Mouse (Mus musculus) adrenal gland, postnatal 25 days (tissue): ENCODE data around the gene Slc25a25. TPM values are rescaled to one million over a fixed set of nuclear protein-coding genes. Genes with fewer than 3 reads are reported as not detected.
"Not testable (repeated sequence)": the region's sequence is repeated elsewhere in the genome, so short reads cannot be mapped to it uniquely, and the experiment has no call there.

ENCODE experiments used
- DNase-seq: peaks from one replicate; pipeline ENCODE4 v3.0.0; 2021; ENCODE audit warnings: mixed read lengths
- long read RNA-seq: library from polyadenylated mRNA; stranded (forward); transcript quantifications from one replicate; pipeline ENCODE4 v2.0.0, GENCODE M21; 2021
- total RNA-seq: library from RNA; stranded (reverse); gene quantifications from 2 replicates; pipeline ENCODE4 v1.2.3, GENCODE M21; 2021

Gene Slc25a25
- total RNA-seq = 16.4 and 28.0 TPM in 2 replicates
- long read RNA-seq, transcript Slc25a25-203 (10 exons, 2,541 nt) = major isoform, 39 of 87 reads
- long read RNA-seq, transcript Slc25a25-205 (10 exons, 3,278 nt) = minor isoform, 35 of 87 reads
- long read RNA-seq, partial matches to known transcripts = 3 of 87 reads
- long read RNA-seq, other reads (novel, unspliced or antisense) = 6 of 87 reads

DNA sequence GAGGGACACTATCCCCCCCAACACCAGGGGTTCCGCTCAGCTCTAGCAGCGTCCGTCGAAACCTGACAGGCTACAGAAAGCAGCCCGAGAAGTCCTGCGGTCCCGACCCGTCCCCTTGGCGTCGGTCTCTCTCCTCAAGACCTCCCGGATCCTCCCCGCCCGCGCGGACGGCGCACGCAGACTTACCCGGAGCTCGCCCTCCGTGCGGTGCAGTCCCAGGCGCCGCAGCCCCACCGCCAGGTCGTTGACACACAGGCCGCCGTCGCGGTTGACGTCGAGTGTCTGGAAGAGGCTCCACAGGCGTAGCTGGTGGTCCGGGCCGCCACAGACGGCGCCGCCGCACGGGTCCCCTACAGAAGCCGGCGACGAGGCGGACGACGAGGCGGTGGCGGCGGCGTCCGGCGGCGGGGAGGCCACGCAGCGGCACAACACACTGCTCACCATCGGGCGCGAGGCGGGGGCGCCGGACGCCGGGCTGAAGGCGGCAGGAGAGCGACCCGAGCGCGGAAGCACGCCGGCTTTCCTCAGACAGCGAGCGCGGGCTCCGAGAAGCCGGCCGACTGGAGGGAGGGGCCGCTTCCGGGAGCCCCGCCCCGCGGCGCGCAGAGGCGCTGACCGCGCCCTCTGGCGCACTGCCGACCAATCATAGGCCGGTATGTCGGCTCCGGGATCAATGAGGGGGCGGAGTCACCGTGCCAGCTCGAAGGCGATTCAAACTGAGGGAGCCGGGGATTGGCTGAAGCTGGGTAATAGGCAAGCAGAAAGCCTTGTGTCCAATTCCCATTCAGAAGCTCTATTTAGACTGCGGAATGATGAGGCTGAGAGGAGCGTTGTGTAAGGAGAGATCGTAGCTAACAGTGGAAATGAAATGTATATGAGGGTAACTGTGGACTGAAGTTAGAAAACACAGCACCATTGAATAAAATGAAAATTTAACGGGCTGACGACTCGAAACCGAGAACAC lies at the start of gene Slc25a25:
Gene Slc25a25, minus strand, starts transcription at position 565 of the 964 bp plus-strand sequence.
- peak; percentile 98 for DNase-seq

DNA sequence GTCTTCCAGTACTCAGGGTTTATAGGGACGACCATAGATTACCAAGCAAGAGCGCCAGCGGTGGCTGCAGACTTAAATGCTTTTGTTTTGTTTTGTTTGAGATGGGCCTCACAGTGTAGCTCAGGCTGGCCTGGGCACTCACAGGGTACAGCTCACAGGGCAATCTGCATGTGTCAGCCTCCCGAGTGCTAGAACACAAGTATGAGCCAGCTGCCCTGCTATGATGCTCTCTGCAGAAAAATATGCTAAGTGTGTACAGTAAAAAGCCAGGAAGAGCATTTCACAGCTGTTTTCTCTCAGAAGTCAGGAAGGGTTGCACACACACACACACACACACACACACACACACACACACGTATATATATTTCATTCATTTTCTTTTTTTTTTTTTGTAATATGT lies 49.2 kb upstream of the Slc25a25 start:
- DNase-seq = no peak

DNA sequence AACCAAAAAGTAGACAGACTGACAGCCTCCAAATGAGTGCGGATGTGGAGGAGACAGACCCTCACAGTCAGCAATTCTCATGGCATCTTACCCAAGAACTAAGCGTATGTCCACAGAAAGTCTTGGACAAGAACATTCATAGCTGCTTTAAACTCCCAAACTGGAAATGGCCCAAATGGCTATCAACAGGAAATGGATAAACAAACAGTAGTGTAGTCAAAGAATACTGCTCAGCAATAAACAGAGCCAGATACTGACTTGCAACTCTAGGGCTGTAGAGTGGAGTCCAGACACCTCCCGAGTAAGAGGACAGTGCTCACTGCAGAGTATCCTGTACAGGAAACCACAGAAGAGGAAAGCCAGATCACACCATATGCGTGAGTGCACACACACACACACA lies 48.1 kb upstream of the Slc25a25 start:
- no peak for DNase-seq

DNA sequence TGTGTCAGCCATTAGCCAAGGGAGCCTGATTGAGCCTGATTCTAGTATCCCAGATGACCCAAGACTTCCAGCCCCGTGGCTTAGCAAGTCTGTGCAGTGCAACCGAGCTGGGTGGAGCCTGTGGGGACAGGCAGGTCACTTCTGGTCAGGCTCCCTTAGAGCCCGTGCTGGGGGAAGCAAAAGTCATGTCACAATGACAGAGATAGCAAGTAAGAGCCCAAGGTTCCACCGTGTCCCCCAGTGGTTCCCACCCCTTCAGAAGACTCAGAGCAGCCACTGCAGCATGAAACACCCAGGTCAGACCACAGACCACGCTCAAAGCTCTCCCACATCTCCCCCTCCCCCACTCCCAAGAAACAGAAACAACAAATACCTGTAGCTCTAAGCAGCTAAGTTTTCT lies 44.9 kb upstream of the Slc25a25 start:
- DNase-seq = no peak

DNA sequence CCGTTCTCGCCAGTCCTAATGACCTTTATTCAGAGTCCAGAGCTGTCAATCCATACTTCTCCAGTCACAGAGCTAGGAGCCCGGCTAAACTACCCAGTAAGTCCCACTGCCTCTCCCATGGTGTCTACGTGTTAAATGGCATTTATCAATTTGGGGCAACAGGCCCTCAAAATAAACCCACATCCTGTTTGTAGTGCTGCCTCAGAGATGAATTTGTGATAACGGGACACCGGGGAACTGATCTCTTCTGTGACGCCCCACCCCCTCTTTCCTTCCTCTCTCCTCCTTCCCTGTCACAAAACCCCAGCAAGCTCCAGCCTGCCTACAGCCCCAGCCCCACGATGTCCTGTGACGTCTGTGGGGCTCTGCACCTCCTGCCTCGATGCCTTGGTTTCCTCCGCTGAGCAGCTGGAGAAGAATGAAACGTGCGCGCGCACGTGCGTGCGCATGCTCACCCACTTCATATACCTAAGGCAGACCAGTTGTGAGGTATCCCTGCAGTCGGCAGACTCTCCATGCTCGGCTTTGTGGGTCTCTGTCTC lies 44.0 kb upstream of the Slc25a25 start:
- DNase-seq = no peak

DNA sequence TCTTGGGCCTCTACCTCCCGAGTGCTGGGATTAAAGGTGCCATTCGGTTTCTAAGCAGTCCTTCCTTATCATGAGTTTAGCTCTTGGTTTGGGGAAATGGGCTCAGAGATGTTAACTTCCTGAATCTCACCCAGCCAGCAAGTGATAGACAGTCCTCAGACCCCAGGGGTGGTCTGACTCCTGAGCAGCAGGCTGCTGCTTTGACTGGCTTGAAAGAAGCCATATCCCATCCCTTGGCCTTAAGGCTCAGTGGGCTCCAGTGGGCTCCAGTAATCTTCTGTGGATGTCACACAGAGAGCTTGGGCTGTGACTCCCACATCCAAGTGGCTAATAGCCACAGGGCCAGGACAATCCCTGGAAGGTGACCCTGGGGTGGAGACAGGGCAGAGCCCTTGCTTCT lies 43.3 kb upstream of the Slc25a25 start:
- no peak for DNase-seq

DNA sequence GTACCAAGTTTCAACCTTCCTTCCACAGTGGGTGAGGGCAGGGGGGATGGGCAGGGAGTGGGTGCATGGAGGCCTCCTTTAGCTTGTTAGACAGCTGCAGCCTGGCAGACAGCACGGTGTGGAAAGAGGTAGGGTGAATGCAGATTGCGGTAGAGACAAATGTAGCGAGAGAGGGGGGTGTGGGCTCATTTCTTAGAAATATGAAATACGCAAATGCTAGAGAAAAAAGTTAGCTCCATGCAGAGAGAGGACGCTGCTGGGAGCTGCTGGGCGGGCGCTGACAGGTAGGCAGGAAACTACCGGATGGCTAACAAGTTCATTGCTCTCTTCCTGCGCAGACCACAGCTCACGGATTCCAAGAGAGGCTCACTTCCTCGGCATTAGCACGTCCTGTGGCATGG lies 42.1 kb upstream of the Slc25a25 start:
- DNase-seq = no peak

DNA sequence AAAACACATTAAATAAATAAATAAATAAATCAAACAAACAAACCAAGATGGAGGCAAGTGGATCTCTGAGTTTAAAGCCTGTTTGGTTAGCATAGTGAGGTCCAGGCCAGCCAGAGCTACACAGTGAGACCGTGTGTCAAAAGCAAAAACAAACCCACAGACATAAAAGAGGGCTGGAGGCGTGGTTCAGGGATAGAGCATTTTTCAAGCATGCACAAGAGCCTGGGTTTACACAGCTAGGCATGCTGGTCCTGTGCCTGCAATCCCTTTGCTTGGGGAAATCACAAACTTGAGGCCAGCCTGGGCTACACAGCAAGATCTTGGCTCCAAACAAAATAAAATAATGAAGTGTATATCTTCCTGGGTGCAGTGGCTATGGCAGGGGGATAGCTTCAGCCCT lies 41.4 kb upstream of the Slc25a25 start:
- DNase-seq = no peak

DNA sequence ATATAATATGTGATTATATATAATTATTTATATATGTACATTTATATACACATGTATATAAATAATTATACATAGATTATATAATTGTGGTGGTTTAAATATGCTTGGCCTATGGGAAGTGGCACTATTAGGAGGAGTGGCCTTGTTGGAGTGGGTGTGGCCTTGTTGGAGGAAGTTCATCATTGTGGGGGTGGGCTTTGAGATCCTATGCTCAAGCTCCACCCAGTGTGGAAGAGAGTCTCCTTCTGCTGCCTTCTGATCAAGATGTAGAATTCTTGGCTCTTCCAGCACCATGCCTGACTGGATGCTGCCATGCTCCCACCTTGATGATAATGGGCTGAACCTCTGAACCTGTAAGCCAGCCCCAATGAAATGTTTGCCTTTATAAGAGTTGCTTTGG lies 39.5 kb upstream of the Slc25a25 start:
- DNase-seq = not testable (repeated sequence)

DNA sequence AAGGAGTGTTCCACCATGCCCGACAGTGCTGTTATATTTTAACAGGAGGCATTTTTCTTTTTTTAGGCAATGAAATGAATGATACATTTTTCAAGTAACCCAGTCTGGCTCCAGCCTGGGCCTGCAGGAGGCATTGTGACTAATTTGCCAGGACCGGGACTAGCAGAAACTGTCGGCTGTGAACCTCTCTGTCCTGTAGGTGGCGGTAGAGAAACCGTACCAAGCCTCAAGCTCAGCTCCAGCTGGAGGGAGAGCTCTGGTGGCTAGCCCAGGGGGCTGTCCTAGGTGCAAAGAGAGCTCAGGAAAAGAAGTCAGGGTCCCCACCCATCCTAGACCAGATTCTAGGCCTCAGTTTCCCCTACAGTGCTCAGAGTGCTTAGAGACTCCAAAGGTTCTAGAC lies 37.4 kb upstream of the Slc25a25 start:
- DNase-seq = peak; percentile 73

DNA sequence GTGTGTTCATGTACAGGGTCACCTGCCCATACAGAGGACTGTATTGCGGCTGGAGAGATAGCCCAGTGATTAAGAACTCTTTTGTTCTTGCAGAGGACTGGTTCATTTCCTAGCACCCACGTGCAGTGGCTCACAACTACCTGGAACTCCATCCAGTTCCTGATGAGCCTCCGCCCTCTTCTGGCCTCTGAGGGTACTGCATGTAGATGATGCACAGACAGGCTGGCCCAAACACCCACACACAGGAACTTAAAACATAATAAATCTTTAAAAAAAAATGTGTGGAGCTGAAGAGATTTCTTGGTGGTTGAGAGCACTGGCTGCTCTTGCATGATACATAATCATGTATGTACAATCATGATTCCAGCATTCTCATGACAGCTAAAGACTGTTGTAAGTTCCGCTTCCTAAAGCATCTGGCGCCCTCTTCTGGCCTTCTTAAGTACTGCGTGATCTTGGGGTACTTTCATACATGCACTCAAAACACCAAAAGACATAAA lies 35.9 kb upstream of the Slc25a25 start:
- peak; percentile 89 for DNase-seq

DNA sequence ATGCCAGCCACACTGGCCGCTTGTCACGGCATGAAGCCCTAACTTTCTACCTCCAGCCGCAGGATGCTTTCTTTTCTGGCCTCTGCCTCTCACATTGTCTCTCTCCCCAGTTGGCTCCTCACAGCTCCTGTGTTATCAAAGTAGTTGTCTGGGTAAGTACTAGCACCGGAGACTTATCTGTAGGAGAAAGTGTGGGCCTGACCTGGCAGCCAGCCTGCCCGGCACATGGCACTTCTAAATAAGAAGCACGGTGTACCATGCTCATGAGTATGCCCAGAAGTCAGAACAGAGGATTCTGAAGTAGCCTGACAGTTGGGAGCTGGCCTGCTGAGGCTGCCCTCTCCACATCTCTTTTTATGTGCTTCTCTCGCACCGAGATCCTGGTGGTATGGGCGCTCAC lies 34.9 kb upstream of the Slc25a25 start:
- no peak for DNase-seq

DNA sequence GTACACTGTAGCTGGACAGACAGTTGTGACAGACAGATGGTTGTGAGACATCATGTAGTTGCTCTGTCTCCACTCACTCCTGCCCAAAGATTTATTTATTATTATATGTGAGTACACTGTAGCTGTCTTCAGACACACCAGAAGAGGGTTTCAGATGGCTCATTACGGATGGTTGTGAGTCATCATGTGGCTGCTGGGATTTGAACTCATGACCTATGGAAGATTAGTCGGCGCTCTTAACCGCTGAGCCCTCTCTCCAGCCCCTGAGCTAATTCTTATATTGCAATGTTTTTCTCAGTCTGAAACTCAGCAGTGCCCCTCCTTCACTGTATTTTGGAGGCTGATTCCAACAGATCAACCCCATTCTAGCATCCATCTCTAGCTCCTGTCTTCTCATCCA lies 34.5 kb upstream of the Slc25a25 start:
- DNase-seq = no peak

DNA sequence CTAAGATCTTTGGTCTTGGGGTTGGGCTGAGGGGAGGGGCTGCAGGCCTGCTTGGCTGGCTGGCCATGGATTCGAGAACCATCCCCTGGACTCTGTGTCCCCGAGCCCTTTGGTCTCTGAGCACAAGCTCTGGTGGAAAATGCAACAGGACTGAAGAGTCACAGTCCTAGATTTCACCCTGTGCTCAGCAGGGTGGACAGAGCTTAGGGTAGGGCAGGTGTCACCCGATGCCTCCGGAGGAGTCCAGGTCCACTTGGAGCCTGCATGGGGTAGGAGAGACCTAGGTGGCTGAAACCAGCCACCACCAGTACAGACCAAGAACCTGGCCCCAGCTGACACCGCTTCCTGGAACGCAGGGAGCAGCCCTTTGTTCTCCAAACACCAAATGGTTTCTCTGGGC lies 33.7 kb upstream of the Slc25a25 start:
- DNase-seq = no peak

DNA sequence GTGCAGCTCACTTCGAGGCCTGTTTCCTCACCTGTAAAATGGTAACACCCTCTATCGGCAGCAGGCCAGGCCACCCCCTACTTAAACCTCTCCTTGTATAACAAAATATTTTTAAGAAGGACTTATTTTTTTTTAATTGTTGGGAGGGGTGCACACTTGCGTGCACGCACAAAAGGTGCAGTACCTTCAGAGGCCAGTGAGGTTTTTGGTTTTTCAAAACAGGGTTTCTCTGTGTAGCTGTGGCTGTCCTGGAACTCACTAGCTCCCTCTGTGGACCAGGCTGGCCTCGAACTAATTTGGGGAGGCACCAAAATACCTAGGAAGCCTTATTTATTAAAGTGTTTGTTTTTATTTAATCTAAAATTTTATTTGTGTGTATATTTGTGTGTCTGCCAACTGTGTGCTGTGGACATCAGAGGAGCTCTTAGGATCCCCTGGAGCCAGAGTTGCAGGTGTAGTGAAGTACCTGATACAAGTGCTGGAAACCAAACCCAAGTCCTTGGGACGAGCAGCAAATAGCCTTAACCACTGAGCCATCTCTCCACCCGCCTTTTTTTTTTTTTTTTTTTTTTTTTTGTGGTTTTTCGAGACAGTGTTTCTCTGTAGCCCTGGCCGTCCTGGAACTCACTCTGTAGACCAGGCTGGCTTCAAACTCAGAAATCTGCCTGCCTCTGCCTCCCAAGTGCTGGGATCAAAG lies 32.1 kb upstream of the Slc25a25 start:
- no peak for DNase-seq

DNA sequence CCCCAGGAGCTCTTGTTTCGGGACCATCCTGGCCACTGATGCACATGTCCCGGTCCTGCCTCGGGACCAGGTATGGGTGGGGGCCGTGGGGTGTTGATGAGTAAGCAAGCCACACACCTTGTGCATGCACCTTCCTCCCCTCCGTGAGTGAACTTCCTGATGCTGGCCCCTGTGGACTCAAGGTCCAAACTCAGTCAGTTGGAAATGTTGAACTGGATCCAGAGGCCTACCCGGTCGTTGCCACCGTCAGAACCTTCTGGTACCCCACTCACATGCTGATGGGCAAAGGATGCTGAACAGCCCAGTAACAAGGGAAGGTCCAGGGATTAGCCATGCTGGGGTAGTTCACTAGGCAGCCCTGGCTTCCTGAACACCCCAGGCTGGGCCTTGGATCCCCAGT lies 31.1 kb upstream of the Slc25a25 start:
- DNase-seq = no peak

DNA sequence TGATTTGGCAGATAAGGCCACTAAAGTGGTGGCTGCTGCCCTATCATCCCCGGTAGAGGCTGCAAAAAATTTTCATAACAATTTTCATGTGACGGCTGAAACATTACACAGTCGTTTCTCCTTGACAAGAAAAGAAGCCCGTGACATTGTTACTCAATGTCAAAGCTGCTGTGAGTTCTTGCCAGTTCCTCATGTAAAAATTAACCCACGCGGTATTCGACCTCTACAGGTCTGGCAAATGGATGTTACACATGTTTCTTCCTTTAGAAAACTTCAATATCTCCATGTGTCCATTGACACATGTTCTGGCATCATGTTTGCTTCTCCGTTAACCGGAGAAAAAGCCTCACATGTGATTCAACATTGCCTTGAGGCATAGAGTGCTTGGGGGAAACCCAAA lies 24.1 kb upstream of the Slc25a25 start:
- DNase-seq = not testable (repeated sequence)

DNA sequence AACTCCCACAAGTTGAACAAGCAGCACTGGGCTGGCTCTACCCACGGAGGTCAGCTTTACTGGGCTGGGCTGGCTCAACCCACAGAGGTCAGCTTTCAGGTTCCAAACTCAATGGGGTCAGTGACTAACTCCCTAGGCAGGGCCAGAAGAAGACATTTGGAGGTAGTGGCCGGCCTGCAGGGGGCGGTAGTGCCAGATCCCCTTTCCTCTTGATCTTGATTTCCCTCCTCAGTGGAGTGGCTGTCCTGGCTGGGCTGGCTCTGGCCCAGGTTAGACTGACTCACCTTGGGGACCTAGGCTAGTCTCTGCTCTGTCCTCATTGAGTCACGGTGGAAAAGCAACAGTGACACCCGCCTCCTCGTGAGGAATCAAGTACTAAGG lies 20.4 kb upstream of the Slc25a25 start:
- DNase-seq = peak; percentile 64

DNA sequence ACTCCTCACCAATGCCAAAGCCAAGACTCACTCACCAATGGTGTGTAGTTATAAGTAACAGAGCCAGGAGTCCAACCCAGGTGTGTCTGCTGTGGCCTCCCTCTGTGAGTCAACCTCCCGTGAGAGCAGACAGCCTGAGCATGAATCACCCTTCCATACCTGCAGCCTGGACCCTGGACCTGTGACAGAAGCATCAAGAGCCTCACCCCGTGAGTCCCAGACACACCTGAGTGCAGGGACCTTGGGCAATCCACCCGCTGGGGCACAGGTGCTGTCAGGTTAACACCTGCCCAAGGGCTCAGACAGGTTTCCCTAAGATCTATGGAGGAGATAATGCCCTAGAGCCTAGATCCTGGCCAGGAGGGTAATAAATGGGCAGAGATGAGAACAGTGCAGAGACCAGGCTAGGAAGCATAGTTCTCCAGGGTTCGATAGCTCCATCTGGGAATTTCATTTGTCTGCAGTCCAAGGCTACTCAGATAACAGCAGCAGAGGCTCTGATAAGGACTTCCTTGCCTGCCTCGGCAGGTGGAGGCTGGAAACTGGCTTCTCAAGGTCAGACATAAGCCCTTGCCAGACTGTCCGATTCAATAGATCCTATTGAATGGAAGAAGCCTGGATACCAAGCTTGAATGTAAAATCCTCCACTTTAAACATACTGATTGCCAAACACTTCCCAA lies 19.9 kb upstream of the Slc25a25 start:
- no peak for DNase-seq

DNA sequence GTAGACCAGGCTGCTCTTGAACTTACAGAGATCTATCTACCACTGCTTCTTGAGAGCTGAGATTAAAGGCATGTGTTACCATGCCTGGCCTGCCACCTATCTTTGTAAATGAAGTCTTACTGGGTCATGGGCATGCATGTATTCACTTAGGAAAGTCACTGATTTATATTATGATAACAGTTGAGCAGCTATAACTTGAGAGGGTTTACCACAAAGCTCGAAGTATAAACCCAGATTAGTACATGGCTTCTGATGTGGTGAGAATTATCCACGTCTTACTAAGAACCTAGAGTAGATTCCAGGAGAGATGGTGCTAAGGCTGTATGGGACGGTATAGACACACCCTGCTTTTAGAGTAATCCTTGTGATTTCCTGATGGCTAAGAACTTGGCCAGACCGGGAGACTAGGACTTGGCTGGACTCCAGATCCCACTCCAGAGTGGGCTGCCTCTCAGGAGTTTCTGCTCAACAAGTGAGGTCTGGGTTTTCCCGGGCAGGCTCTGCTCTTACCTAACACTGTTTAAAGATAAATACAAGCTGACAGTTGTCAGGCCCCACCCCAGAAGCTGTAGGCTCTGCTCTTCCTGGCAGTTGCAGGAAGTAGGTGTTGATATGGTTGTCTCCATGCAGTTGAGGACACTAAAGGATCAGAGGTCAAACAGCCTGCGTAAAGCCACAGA lies 13.1 kb upstream of the Slc25a25 start:
- DNase-seq = no peak

DNA sequence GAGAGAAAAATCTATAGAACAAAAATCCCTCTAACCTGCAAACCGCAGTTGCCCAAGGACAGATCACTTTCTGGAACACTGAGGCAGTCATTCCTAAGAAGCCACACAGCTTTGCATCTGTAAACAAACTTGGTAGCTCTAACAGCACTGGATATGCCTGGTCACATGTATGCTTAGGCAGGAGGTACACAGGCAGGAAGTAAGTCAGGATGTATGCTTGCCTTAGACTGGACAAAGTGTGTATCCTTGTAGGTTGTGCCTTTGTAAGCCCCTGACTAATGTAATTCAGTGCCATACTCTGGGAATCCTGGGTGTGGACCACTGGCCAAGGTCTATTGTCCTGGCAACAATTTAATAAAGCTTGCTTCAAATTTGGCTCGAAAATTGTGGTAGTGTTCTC lies 12.5 kb upstream of the Slc25a25 start:
- no peak for DNase-seq

DNA sequence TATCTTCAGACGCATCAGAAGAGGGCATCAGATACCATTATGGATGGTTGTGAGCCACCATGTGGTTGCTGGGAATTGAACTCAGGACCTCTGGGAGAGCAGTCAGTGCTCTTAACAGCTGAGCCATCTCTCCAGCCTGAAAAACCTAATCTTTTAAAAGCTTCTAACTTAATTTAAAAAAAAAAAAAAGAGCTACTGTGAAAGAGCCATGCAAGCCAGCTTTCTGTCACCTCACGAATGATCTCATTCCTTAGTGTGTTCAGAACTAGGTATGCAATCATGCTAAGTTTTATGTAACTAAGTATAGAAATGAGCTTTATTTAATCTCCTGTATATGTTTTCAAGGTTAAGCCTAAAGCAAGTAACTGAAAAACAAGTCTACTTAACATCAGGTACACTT lies 8.4 kb upstream of the Slc25a25 start:
- no peak for DNase-seq
